Mouse (Mus musculus) forebrain, postnatal 0 days (tissue): ENCODE data around the gene Tcp11l2. TPM values are rescaled to one million over a fixed set of nuclear protein-coding genes. Genes with fewer than 3 reads are reported as not detected.

Experiments
- ATAC-seq: fragments of 200-750 bp; cut with Nextera tagmentation; 2 replicates; pipeline ENCODE4 v1.8.0; 2017; ENCODE audit warnings: mild to moderate bottlenecking, moderate library complexity
- DNase-seq: peaks from one replicate; pipeline ENCODE4 v3.0.0-alpha.2; 2015
- H3K27ac ChIP-seq: fragments of 300-500 bp; sonication (generic); 2 replicates; pipeline ENCODE4 v1.5.1; 2014; ENCODE audit warnings: low read depth, mild to moderate bottlenecking, antibody characterized with exemption, low read length, moderate library complexity, mixed read lengths
- H3K27me3 ChIP-seq: fragments of 300-500 bp; sonication (generic); 2 replicates; pipeline ENCODE4 v1.6.1; 2014; ENCODE audit warnings: mild to moderate bottlenecking, low read length, mixed read lengths; ENCODE audit not compliant: insufficient read depth
- H3K36me3 ChIP-seq: fragments of 300-500 bp; sonication (generic); 2 replicates; pipeline ENCODE4 v1.6.1; 2014; ENCODE audit warnings: mild to moderate bottlenecking, moderate library complexity; ENCODE audit not compliant: insufficient read depth
- H3K4me1 ChIP-seq: fragments of 300-500 bp; sonication (generic); 2 replicates; pipeline ENCODE4 v1.6.1; 2014; ENCODE audit warnings: antibody characterized with exemption; ENCODE audit not compliant: insufficient read depth
- H3K4me2 ChIP-seq: fragments of 300-500 bp; sonication (generic); 2 replicates; pipeline ENCODE4 v1.6.1; 2014; ENCODE audit warnings: low read depth, mild to moderate bottlenecking, moderate library complexity
- H3K4me3 ChIP-seq: fragments of 300-500 bp; sonication (generic); 2 replicates; pipeline ENCODE4 v1.5.1; 2014; ENCODE audit warnings: low read depth, low read length, mixed read lengths
- H3K9ac ChIP-seq: fragments of 300-500 bp; sonication (generic); 2 replicates; pipeline ENCODE4 v1.6.1; 2014; ENCODE audit warnings: mild to moderate bottlenecking
- H3K9me3 ChIP-seq: fragments of 300-500 bp; sonication (generic); 2 replicates; pipeline ENCODE4 v1.6.1; 2016; ENCODE audit warnings: low read length
- CTCF ChIP-seq: sonication (generic); IDR thresholded peaks from 2 replicates; pipeline ENCODE4 v1.5.1; 2016; ENCODE audit warnings: antibody characterized with exemption, control low read depth, low read depth
- WGBS: fragments of 180-500 bp; shearing (Covaris S2); extraction: QIAGEN DNeasy Blood & Tissue Kit; methylation state at CpG from one replicate; pipeline ENCODE4 v1.1.7; 2014; 5-methylcytosine and 5-hydroxymethylcytosine counted together
- polyA plus RNA-seq: library from polyadenylated mRNA; unstranded; fragments of >200 nt; fragmentation: Nextera tagmentation; extraction: Ambion mirVana; gene quantifications from 2 replicates; pipeline ENCODE4 v1.2.1, GENCODE M21; 2015
- total RNA-seq: library from RNA; depleted of rRNA; stranded (reverse); fragments of >200 nt; gene quantifications from 2 replicates; pipeline ENCODE4 v1.2.3, GENCODE M21; 2014

Tcp11l2 gene
- total and polyA plus RNA-seq, 2 experiments from 2014 or later = 14.3 to 24.9 TPM

DNA sequence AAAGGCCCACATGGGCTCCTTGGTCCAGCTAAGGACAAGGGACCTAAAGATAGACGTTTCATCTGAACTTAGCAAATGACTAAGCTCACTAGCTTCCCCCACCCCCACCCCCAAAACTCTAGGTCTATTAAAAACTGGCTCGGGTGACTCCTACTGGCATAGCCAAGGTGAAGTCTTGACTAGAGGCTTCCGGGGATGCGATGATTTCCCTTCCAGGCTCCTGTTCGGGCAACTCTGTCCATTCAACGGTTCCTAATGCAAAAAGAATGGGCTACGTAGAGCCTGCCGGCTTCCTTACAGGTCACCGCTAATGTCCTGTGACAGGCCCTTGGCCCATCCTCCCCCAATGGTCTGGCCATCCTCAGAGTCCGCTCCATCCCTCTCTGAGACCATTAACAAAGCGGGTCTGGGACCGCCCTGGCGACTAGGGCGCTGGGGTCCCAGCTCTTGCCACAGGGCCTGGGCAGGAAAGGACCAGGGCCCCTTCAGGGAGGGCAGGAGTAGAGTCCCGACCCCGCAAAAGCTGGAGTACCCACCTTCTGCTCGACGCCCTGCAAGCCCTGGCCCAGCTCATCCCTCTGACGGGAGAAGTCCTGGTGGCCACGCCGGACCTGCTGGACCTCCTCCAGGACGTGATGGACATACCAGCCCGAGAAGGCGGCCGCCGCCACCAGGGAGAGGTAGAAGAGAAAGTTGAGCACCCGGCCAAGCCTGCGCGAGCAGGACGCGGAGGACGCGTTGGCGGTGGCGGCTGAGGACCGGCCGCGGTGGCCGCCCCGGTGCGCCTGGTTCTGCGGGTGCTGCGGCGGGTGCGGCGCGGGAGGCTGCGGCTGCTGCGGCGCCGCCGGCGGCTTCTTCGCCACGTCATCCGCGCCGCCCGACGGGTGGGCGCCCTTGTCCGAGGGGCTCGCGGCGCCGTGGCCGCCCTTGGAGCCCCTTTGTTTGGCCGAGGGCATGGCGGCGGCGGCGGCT, 43.2 kb upstream of the Tcp11l2 start:
- Histone ChIP-seq H3K36me3 (peaks cover 2% of the 10 kb centered on the region), H3K27ac (peak overlapping the region; percentile 83), H3K9me3 (no peaks in the 10 kb centered on the region), H3K4me1 (peaks cover 19% of the 10 kb centered on the region), H3K27me3 (no peaks in the 10 kb centered on the region), H3K4me2 (peak overlapping the region; percentile 83), H3K9ac (peak overlapping the region; percentile 85), H3K4me3 (peak overlapping the region; percentile 78)
- no peak for TF ChIP-seq CTCF
- WGBS = 6% methylated on average over 58 of the region's 72 CpGs
- DNase-seq (peak; percentile 57), ATAC-seq (peak; percentile 59)

DNA sequence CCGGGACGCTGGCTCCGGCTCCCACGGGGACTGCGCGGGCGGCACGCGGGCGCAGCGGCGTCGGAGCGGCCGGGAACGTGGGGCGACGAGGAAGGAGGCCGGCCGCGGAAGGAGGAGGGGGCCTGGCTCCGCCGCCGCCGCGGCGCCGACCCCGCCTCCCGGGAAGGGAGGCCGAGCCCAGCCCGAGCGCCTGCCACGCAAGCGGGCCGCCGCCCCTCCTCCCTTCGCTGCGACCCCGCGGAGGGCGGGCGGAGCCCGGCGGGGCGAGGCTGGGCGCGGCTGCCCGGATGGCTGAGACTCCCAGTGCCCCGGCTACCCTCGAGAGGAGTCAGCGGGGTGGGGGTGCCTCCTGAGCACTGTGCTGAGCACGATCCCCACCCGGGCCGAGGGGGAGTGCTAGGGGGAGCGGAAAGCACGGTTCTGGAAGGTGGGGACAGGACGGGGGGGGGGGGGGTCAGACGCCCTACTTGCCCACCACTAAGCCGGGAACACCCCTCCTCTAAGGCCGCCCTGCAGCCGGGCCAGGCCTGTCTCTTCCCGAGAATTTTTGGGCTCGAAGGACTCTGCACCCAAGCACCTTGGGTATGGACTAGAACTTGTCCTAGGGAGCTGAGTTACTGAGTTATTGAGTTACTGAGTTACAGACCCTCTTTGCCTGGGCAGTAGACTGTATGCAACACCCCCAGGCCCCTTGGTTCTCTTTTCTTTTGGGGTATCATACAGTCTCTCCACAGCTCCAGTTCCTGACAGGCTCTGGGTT, 42.3 kb upstream of the Tcp11l2 start, which contains the start of gene Ckap4:
Gene Ckap4 (minus strand): TSS at position 151 of the 760 bp plus-strand sequence.
- Histone ChIP-seq H3K4me2 (peak within 1 kb of the TSS; percentile 83), H3K9me3 (no peaks in the 10 kb centered on the region), H3K27ac (peak within 1 kb of the TSS; percentile 83), H3K4me1 (peaks cover 19% of the 10 kb centered on the region), H3K4me3 (peak within 1 kb of the TSS; percentile 78), H3K36me3 (no peaks in the 10 kb centered on the region), H3K9ac (peak within 1 kb of the TSS; percentile 85), H3K27me3 (no peaks in the 10 kb centered on the region)
- under 1% methylated on average over 34 of the region's 64 CpGs for WGBS
- DNase-seq = peak; percentile 76
- TF ChIP-seq CTCF = no peak
- peak; percentile 89 for ATAC-seq

DNA sequence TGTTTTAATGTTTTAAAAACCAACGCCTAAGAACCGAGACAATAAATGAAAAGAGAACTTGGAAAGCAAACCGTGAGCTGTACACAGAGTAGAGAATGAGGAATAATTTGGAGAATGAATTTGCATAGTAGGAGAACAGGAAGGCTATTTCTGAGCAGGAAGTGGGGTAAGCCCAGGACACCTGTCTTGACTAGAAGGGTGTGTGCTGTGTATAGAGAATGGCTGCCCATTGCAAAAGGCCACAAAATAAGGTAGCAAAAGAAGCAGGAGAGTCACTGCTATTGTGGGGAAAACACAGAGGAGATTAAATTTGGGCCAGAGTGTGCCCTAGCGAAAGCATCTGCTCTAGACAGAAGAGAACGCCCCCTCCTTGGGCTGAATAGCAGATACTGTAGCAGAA, 41.0 kb upstream of the Tcp11l2 start:
- H3K4me1 ChIP-seq = peaks cover 19% of the 10 kb centered on the region
- no peak overlapping the region for H3K4me3 ChIP-seq
- no peak for TF ChIP-seq CTCF
- no peak for ATAC-seq
- H3K27ac ChIP-seq = no peak overlapping the region
- WGBS = 58% methylated on average over 5 of the region's 5 CpGs
- H3K9ac ChIP-seq = no peak overlapping the region
- H3K4me2 ChIP-seq = no peak overlapping the region
- no peaks in the 10 kb centered on the region for H3K27me3 ChIP-seq
- H3K9me3 ChIP-seq = no peaks in the 10 kb centered on the region
- no peaks in the 10 kb centered on the region for H3K36me3 ChIP-seq
- DNase-seq = no peak

DNA sequence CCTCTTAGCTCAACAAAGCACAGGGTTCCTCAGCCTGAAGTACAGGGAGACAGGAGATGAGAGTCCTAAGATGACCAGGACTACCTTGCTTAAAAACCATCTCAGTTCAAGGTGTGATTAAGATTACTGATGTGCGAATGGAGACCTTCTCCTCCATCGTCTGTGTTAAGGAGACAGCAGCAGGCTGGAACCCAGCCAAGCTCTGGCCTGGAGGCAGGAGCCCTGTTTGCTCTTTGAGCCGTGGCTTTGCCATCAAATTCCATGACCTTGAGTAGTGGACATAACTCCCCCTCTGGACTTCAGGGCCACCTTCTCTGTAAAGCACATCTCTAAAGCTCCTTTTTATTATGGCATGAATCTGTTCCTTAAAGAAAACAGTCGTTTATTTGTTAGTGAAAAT, 40.6 kb upstream of the Tcp11l2 start:
- no peak overlapping the region for H3K27ac ChIP-seq
- H3K36me3 ChIP-seq = no peaks in the 10 kb centered on the region
- no peak overlapping the region for H3K9ac ChIP-seq
- no peak overlapping the region for H3K4me2 ChIP-seq
- H3K27me3 ChIP-seq = no peaks in the 10 kb centered on the region
- no peaks in the 10 kb centered on the region for H3K9me3 ChIP-seq
- ATAC-seq = no peak
- H3K4me3 ChIP-seq = no peak overlapping the region
- H3K4me1 ChIP-seq = peaks cover 19% of the 10 kb centered on the region
- no peak for DNase-seq
- TF ChIP-seq CTCF = no peak
- 44% methylated on average over 4 of the region's 4 CpGs for whole genome bisulfite sequencing

DNA sequence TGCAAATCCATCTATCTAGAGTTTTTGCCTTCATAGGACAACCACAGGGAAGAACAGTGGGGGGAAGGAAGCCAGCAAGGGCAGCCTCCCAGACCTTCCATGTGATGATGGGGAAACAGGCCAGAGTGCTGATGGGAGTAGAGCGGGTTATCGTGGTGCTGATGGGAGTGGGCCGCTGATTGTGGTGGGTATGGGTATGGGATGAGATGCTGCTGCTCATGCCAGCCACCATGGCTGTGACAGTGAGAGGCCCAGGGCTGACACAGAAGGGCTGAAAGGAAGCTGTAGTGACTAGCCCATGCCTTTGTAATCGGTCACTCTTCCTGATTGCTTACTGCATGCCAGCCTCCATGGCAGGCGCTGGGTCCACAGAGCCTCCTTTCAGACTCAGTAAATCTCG, 36.8 kb upstream of the Tcp11l2 start:
- H3K4me1 ChIP-seq = no peaks in the 10 kb centered on the region
- H3K4me3 ChIP-seq = no peak overlapping the region
- H3K27ac ChIP-seq = no peak overlapping the region
- no peak for TF ChIP-seq CTCF
- ATAC-seq (no peak), DNase-seq (no peak)
- H3K27me3 ChIP-seq = no peaks in the 10 kb centered on the region
- H3K36me3 ChIP-seq = no peaks in the 10 kb centered on the region
- H3K9me3 ChIP-seq = no peaks in the 10 kb centered on the region
- H3K4me2 ChIP-seq = no peak overlapping the region
- H3K9ac ChIP-seq = no peak overlapping the region
- 91% methylated on average over 6 of the region's 6 CpGs for whole genome bisulfite sequencing

DNA sequence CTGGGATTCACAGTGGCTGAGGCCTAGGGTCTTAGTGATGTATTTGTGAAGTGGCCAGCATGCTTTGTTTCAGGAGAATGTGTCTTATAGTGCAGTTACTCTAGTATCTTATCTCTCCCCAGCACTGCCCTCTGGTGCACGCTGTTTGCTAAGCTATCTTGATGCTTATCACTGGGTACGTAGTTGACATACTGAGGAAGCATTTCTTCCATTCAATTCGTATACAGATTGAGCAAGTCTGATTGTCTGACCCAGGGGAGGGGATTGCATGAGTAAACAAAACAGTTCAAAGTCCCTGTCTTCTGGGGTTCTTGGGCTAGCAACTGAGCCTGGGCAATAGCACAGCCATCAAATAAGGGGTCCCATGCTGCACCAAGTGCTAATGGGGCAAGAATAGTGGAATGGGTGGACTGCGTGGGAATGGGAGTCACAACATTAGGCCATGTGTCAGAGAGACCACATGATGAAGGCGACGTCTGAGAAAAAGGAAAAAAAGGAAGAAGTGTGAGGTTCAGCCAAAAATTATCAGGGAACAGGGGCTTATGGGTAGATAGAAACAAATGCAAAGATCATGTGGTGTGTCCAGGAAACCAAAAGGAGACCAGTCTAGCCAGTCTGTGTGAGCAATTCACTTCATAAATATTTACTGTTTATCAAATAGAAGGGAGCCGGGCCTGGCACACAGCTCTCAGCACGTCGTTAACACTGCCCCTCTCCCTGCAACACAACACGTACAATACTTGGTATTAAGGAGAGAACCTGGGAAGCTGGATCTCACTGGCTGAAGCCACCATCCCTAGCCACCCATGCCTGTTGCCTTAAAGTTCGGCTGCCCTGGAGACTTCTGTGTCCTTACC, 33.4 kb upstream of the Tcp11l2 start:
- Histone ChIP-seq H3K9me3 (no peaks in the 10 kb centered on the region), H3K36me3 (no peaks in the 10 kb centered on the region)
- 63% methylated on average over 11 of the region's 11 CpGs for WGBS

More for the DNA sequence above, 33.4 kb upstream of the Tcp11l2 start:
- Histone ChIP-seq H3K9ac (no peak overlapping the region), H3K27me3 (no peaks in the 10 kb centered on the region), H3K4me2 (no peak overlapping the region), H3K4me3 (no peak overlapping the region), H3K27ac (no peak overlapping the region), H3K4me1 (no peaks in the 10 kb centered on the region)
- DNase-seq = no peak
- ATAC-seq = peak; percentile 66
- TF ChIP-seq CTCF = peak; percentile 43; the same call in 1 of the 2 replicates
